8 mouse cellular contexts compared by ENCODE assay signal in the genomic region with DNA sequence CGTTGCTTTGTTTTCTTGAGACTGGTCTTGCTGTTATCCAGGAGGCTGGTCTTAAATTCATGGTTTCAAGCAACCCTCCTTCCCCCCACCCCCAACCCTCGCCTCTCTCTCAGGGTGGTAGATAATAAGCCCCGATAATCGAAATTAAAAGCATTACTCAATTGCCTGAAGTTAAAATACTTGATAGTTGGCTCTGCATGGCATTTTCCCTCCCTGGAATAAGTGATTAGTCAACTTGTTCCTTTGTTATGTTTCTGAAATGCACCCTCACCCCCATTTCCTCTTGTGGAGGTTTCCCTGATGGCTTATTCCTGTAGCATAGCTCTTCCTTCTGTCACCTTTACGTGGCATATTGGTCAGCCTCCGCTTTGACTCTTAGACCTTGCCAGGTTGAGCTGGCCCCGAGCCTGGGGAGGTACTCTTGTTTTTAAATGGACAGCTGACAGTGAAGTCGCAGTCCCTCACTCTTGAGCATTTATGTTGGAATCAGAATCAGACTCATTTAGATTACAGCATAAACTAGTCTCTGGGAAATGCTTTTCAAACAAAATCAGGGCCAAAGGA. TPM values are rescaled to one million over a fixed set of nuclear protein-coding genes. Genes with fewer than 3 reads are reported as not detected.
DNase-seq lines count a peak whose midpoint lies in the region; ATAC-seq and TF ChIP-seq lines count a peak whose summit lies in the region.

No protein-coding gene starts in this region.

- WGBS in forebrain, embryonic 15.5 days, result 49% methylated on average over 8 of the region's 8 CpGs
- WGBS in liver, embryonic 15.5 days (ENCODE audit: insufficient replicate concordance), result 36% methylated on average over 8 of the region's 8 CpGs

- H3K79me2 ChIP-seq in CH12.LX (replicated peaks; ENCODE audit: control insufficient read depth, extremely low read depth, insufficient read depth, poor library complexity, severe bottlenecking), result peaks cover 47% of the 10 kb centered on the region

- peak overlapping the region; percentile 88 to 95 (median 91) for H3K4me3 ChIP-seq in CH12.LX (replicated peaks in 1 of 3; ENCODE audit: low read depth in 2 of 3, low read length in 2 of 3, poor library complexity in 1 of 3)
- H3K4me3 ChIP-seq in forebrain, embryonic 15.5 days, result peak overlapping the region; percentile 87
- 0 out of 2 replicates have a peak overlapping the region, but pooled peaks have one; percentile 84 for H3K4me3 ChIP-seq in liver, embryonic 15.5 days (replicated peaks)

- H3K27me3 ChIP-seq in CH12.LX (replicated peaks), result no peaks in the 10 kb centered on the region
- H3K27me3 ChIP-seq in forebrain, embryonic 15.5 days, result no peaks in the 10 kb centered on the region
- no peaks in the 10 kb centered on the region for H3K27me3 ChIP-seq in liver, embryonic 15.5 days

- peak; percentile 69 for DNase-seq in cerebellum, adult 11-12 months
- DNase-seq in CH12.LX (ENCODE audit: extremely low read depth), result no peak
- no peak for DNase-seq in adrenal gland, postnatal 25 days
- no peak for DNase-seq in gastrocnemius, adult 18-20 months (ENCODE audit: low spot score)

- peak overlapping the region; percentile 89 for H3K4me2 ChIP-seq in CH12.LX (ENCODE audit: insufficient read depth, low read depth, poor library complexity, severe bottlenecking)
- H3K4me2 ChIP-seq in forebrain, embryonic 15.5 days (replicated peaks), result peak overlapping the region; percentile 68
- H3K4me2 ChIP-seq in liver, embryonic 15.5 days, result peak overlapping the region; percentile 100

- peak; percentile 22; the same call in 1 of the 2 replicates for TF ChIP-seq EP300 in CH12.LX (IDR thresholded peaks at IDR 0.05; ENCODE audit: low read length)

- no peaks in the 10 kb centered on the region for H3K9me3 ChIP-seq in CH12.LX (replicated peaks; ENCODE audit: low read length)
- no peaks in the 10 kb centered on the region for H3K9me3 ChIP-seq in forebrain, embryonic 15.5 days
- no peaks in the 10 kb centered on the region for H3K9me3 ChIP-seq in liver, embryonic 15.5 days (replicated peaks)

- no peak for TF ChIP-seq RAD21 in CH12.LX (IDR thresholded peaks at IDR 0.05; ENCODE audit: low read depth, low read length)

- ATAC-seq in cerebellum, adult (ENCODE audit: insufficient number of reproducible peaks, low FRiP score, low TSS enrichment), result no peak
- ATAC-seq in forebrain, embryonic 15.5 days (replicated peaks), result no peak
- ATAC-seq in liver, embryonic 15.5 days (ENCODE audit: insufficient read depth), result no peak
- ATAC-seq in frontal cortex, adult (ENCODE audit: low TSS enrichment), result no peak

- H3K9ac ChIP-seq in CH12.LX (ENCODE audit: insufficient read depth, low read depth), result peak overlapping the region; percentile 91
- peak overlapping the region; percentile 22; the same call in 1 of the 2 replicates for H3K9ac ChIP-seq in forebrain, embryonic 15.5 days (replicated peaks)
- no peak overlapping the region for H3K9ac ChIP-seq in liver, embryonic 15.5 days

- TF ChIP-seq CTCF in CH12.LX (conservative IDR thresholded peaks at IDR 0.05 in 1 of 2, IDR thresholded peaks at IDR 0.05 in 1 of 2; ENCODE audit: low read depth in 2 of 2, low read length in 2 of 2), result no peak

- in situ Hi-C loops in CH12.LX (cut with MboI; ENCODE audit: low pct_ligation_motif_present, low pct_unique_long_range_greater_than_20kb, low sequenced_read_pairs), result no loop called here

- peaks cover 0 to 10% of the 10 kb centered on the region in 2 experiments for H3K36me3 ChIP-seq in CH12.LX (replicated peaks in 1 of 2; ENCODE audit: control insufficient read depth in 1 of 2, insufficient read depth in 1 of 2, low read length in 1 of 2)
- H3K36me3 ChIP-seq in forebrain, embryonic 15.5 days, result no peaks in the 10 kb centered on the region
- H3K36me3 ChIP-seq in liver, embryonic 15.5 days (replicated peaks), result no peaks in the 10 kb centered on the region

- 0 out of 2 replicates have a peak overlapping the region, but pooled peaks have one; percentile 6 for H3K27ac ChIP-seq in CH12.LX (ENCODE audit: insufficient read depth, low read depth)
- no peak overlapping the region for H3K27ac ChIP-seq in forebrain, embryonic 15.5 days (replicated peaks)
- H3K27ac ChIP-seq in liver, embryonic 15.5 days (replicated peaks), result no peak overlapping the region

- peaks cover 4 to 39% of the 10 kb centered on the region in 2 experiments for H3K4me1 ChIP-seq in CH12.LX (ENCODE audit: control insufficient read depth in 1 of 2, insufficient read depth in 2 of 2)
- peaks cover 42% of the 10 kb centered on the region for H3K4me1 ChIP-seq in forebrain, embryonic 15.5 days
- peaks cover 46% of the 10 kb centered on the region for H3K4me1 ChIP-seq in liver, embryonic 15.5 days (replicated peaks)

- dilution Hi-C loops in CH12.LX (cut with MboI; ENCODE audit: extremely low pct_ligation_motif_present, extremely low pct_unique_long_range_greater_than_20kb, low sequenced_read_pairs), result no loop called here

- no peak for TF ChIP-seq POLR2A in CH12.LX (IDR thresholded peaks at IDR 0.05; ENCODE audit: low read depth, low read length)

TF ChIP-seq in CH12.LX, 34 proteins besides CTCF, POLR2A, EP300 and RAD21:
- TF ChIP-seq NRF1 (IDR thresholded peaks at IDR 0.05; ENCODE audit: low read depth, low read length) (no peak), MXI1 (IDR thresholded peaks at IDR 0.05; ENCODE audit: low read depth, low read length) (no peak), ZC3H11A (IDR thresholded peaks at IDR 0.05; ENCODE audit: low read depth, low read length) (no peak), SMC3 (IDR thresholded peaks at IDR 0.05; ENCODE audit: low read depth, low read length) (no peak), MAFK (IDR thresholded peaks at IDR 0.05; ENCODE audit: insufficient replicate concordance, low read length) (no peak), E2F4 (IDR thresholded peaks at IDR 0.05; ENCODE audit: insufficient replicate concordance, low read depth, low read length) (no peak), MAX (IDR thresholded peaks at IDR 0.05; ENCODE audit: low read length) (no peak), IRF4 (IDR thresholded peaks at IDR 0.05; ENCODE audit: low read depth, low read length) (no peak), UBTF (IDR thresholded peaks at IDR 0.05; ENCODE audit: low read depth, low read length) (no peak), MYC (IDR thresholded peaks at IDR 0.05; ENCODE audit: low read depth, low read length) (no peak), ZKSCAN1 (IDR thresholded peaks at IDR 0.05; ENCODE audit: borderline replicate concordance, low read depth, low read length) (no peak), ZMIZ1 (IDR thresholded peaks at IDR 0.05; ENCODE audit: low read depth, low read length) (no peak), NELFE (IDR thresholded peaks at IDR 0.05; ENCODE audit: low read depth, low read length) (no peak), PAX5 (IDR thresholded peaks at IDR 0.05; ENCODE audit: low read length) (no peak), POLR2AphosphoS2 (IDR thresholded peaks at IDR 0.05; ENCODE audit: low read depth, low read length) (no peak), JUND (conservative IDR thresholded peaks at IDR 0.05; ENCODE audit: low read depth, low read length) (no peak), CHD2 (IDR thresholded peaks at IDR 0.05; ENCODE audit: low read length) (no peak)

RNA-seq across cellular contexts. Expression of a gene that starts 2.4 kb away (rescaled TPM):
- total RNA-seq in CH12.LX (2012; rRNA removed) (5.8 and 7.4 TPM in 2 replicates), CH12.LX (2014; rRNA removed) (4.3 and 4.4 TPM in 2 replicates)
- 15.4 and 17.9 TPM in 2 replicates for polyA plus RNA-seq in CH12.LX (2012; ENCODE audit: insufficient read length, low read depth)
- polyA plus RNA-seq in forebrain, embryonic 15.5 days (2015; fragmentation: Nextera tagmentation; extraction: Ambion mirVana), result 16.9 and 17.0 TPM in 2 replicates
- 3.5 and 3.7 TPM in 2 replicates for polyA plus RNA-seq in liver, embryonic 15.5 days (2015; fragmentation: Nextera tagmentation; extraction: Ambion mirVana)
- total RNA-seq in adrenal gland, postnatal 25 days (2021), result 25.3 and 30.5 TPM in 2 replicates
- 10 to 100 TPM; 59.3 to 63.2 TPM for total RNA-seq in gastrocnemius, adult 18-20 months (2021)

RNA-seq across cellular contexts. Expression of a gene that starts 53.3 kb away (rescaled TPM):
- total RNA-seq in CH12.LX (2012; rRNA removed), result 3.6 and 4.3 TPM in 2 replicates
- 1.9 and 2.3 TPM in 2 replicates for total RNA-seq in CH12.LX (2014; rRNA removed)
- polyA plus RNA-seq in CH12.LX (2012; ENCODE audit: insufficient read length, low read depth), result 6.3 and 7.2 TPM in 2 replicates
- 80.6 and 89.3 TPM in 2 replicates for polyA plus RNA-seq in forebrain, embryonic 15.5 days (2015; fragmentation: Nextera tagmentation; extraction: Ambion mirVana)
- polyA plus RNA-seq in liver, embryonic 15.5 days (2015; fragmentation: Nextera tagmentation; extraction: Ambion mirVana), result 5.6 and 5.9 TPM in 2 replicates
- total RNA-seq in adrenal gland, postnatal 25 days (2021), result 13.7 and 15.4 TPM in 2 replicates
- total RNA-seq in gastrocnemius, adult 18-20 months (2021), result 10 to 100 TPM in 1 of 2 experiments, 1 to 10 TPM in 1; 9.4 to 10.5 TPM
